20 mouse cellular contexts compared by ENCODE assay signal in the genomic region with DNA sequence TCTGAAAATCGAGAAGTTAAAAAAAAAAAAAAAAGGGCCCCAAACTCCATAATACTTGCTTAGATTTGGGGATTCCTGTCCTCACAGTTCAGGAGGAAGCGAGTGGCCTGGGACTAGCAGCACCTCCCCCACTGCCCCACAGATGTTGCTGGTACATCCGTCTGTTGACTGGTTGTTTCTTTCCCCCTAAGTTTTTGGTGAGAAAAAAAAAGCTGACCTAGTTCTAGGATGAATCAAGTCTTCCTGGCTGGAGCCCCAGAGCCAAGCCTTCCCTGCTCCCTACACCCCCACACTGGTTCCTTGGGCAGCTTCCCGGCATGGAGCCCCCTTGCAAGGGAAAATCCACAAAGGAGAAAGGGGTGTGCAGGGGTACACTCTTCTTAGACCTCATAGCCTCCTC. TPM values are rescaled to one million over a fixed set of nuclear protein-coding genes. Genes with fewer than 3 reads are reported as not detected.
DNase-seq lines count a peak whose midpoint lies in the region; ATAC-seq lines count a peak whose summit lies in the region.
"Had no signal": no experiment of that assay in that cellular context is flagged by ENCODE, and none has a peak within 500 bp of the region (broad histone marks: within the 10 kb centered on the region; RNA-seq: fewer than 3 reads in every experiment).

No protein-coding gene starts in this region.

- no peaks in the 10 kb centered on the region for H3K9me3 ChIP-seq in midbrain, embryonic 11.5 days (ENCODE audit: control insufficient read depth, low read length)
- no peaks in the 10 kb centered on the region for H3K9me3 ChIP-seq in midbrain, embryonic 14.5 days (ENCODE audit: control insufficient read depth, low read length)
- H3K9me3 ChIP-seq: heart, embryonic 13.5 days; hindbrain, embryonic 13.5 days; intestine, embryonic 15.5 days; midbrain, embryonic 12.5 days had no signal

- no peak overlapping the region for H3K9ac ChIP-seq in midbrain, embryonic 11.5 days (ENCODE audit: low read length)
- no peak overlapping the region for H3K9ac ChIP-seq in midbrain, embryonic 14.5 days (replicated peaks; ENCODE audit: low read length)
- H3K9ac ChIP-seq: heart, embryonic 13.5 days; hindbrain, embryonic 13.5 days; intestine, embryonic 15.5 days; liver, postnatal 0 days; midbrain, embryonic 12.5 days had no signal

- DNase-seq in frontal cortex, postnatal 10 days (ENCODE audit: low spot score in 2 of 2): no peak
- peak; percentile 70 for DNase-seq in midbrain, embryonic 11.5 days (ENCODE audit: low spot score, missing footprints)
- DNase-seq in midbrain, embryonic 14.5 days: no peak
- DNase-seq in fibroblast of lung, adult 2 months (ENCODE audit: low read depth): peak; percentile 67
- peak; percentile 40 for DNase-seq in skeletal muscle tissue, adult 2 months (ENCODE audit: low read depth, low spot score)
- DNase-seq in natural killer cell, adult 2 months (ENCODE audit: low spot score in 2 of 2): no peak
- DNase-seq: B cell, adult 2 months; cerebellum, postnatal 36 days; liver, postnatal 0 days; lung, postnatal 4 days; thymus, adult 18-20 months had no signal

- no peaks in the 10 kb centered on the region; the same call in 1 of the 2 replicates for H3K27me3 ChIP-seq in midbrain, embryonic 11.5 days (ENCODE audit: control insufficient read depth, insufficient read depth, low read length)
- H3K27me3 ChIP-seq in midbrain, embryonic 14.5 days (ENCODE audit: control insufficient read depth, insufficient read depth, low read length): 0 out of 2 replicates have a peak, but pooled peaks cover 4% of the 10 kb centered on the region

- WGBS in midbrain, embryonic 11.5 days: 55% methylated on average over 4 of the region's 4 CpGs
- WGBS in midbrain, embryonic 14.5 days: 58% methylated on average over 4 of the region's 4 CpGs

- no peaks in the 10 kb centered on the region for H3K36me3 ChIP-seq in midbrain, embryonic 11.5 days (ENCODE audit: control insufficient read depth, insufficient read depth, low read length)
- no peaks in the 10 kb centered on the region for H3K36me3 ChIP-seq in midbrain, embryonic 14.5 days (ENCODE audit: control insufficient read depth, insufficient read depth, low read length)
- H3K36me3 ChIP-seq: heart, embryonic 13.5 days; hindbrain, embryonic 13.5 days; intestine, embryonic 15.5 days; midbrain, embryonic 12.5 days had no signal

- peak; percentile 54; the same call in 1 of the 2 replicates for ATAC-seq in frontal cortex, adult (ENCODE audit: low TSS enrichment)
- no peak for ATAC-seq in midbrain, embryonic 11.5 days (ENCODE audit: low FRiP score)
- ATAC-seq in midbrain, embryonic 14.5 days (ENCODE audit: low FRiP score, low TSS enrichment): no peak
- ATAC-seq: intestine, embryonic 15.5 days; liver, postnatal 0 days had no signal

- H3K27ac ChIP-seq in midbrain, embryonic 11.5 days (ENCODE audit: low read depth, low read length): no peak overlapping the region
- H3K27ac ChIP-seq in midbrain, embryonic 14.5 days (replicated peaks; ENCODE audit: low read depth, low read length): no peak overlapping the region
- H3K27ac ChIP-seq: heart, embryonic 13.5 days; hindbrain, embryonic 13.5 days; intestine, embryonic 15.5 days; kidney, postnatal 0 days; layer of hippocampus, adult 2 months; midbrain, embryonic 12.5 days had no signal

- peaks cover 8% of the 10 kb centered on the region for H3K4me1 ChIP-seq in midbrain, embryonic 11.5 days (ENCODE audit: control insufficient read depth, insufficient read depth, low read length)
- peaks cover 6% of the 10 kb centered on the region; the same call in 1 of the 2 replicates for H3K4me1 ChIP-seq in midbrain, embryonic 14.5 days (ENCODE audit: control insufficient read depth, insufficient read depth, low read length)

- H3K4me3 ChIP-seq in midbrain, embryonic 11.5 days (ENCODE audit: low read depth, low read length): no peak overlapping the region
- H3K4me3 ChIP-seq in midbrain, embryonic 14.5 days (replicated peaks; ENCODE audit: low read depth, low read length): no peak overlapping the region
- H3K4me3 ChIP-seq: heart, embryonic 13.5 days; hindbrain, embryonic 13.5 days; intestine, embryonic 15.5 days; layer of hippocampus, adult 2 months; midbrain, embryonic 12.5 days had no signal

- H3K4me2 ChIP-seq in midbrain, embryonic 11.5 days: no peak overlapping the region
- H3K4me2 ChIP-seq in midbrain, embryonic 14.5 days (ENCODE audit: low read length): no peak overlapping the region
- H3K4me2 ChIP-seq: heart, embryonic 13.5 days; hindbrain, embryonic 13.5 days; intestine, embryonic 15.5 days; midbrain, embryonic 12.5 days had no signal

RNA-seq across cellular contexts. Expression of gene Col5a3, which starts 4.6 kb away (rescaled TPM):
- 0.38 and 0.43 TPM in 2 replicates for polyA plus RNA-seq in midbrain, embryonic 11.5 days (2014; fragmentation: Nextera tagmentation; extraction: Ambion mirVana)
- polyA plus RNA-seq in midbrain, embryonic 14.5 days (2014; fragmentation: Nextera tagmentation; extraction: Ambion mirVana): 0.45 and 0.66 TPM in 2 replicates

RNA-seq across cellular contexts. Expression of gene Rdh8, which starts 8.0 kb away (rescaled TPM):
- polyA plus RNA-seq in midbrain, embryonic 11.5 days (2014; fragmentation: Nextera tagmentation; extraction: Ambion mirVana): not detected in 2 replicates
- polyA plus RNA-seq in midbrain, embryonic 14.5 days (2014; fragmentation: Nextera tagmentation; extraction: Ambion mirVana): not detected in 2 replicates
- polyA plus RNA-seq: embryonic facial prominence, embryonic 11.5 days; heart, embryonic 13.5 days; hindbrain, embryonic 13.5 days; intestine, embryonic 15.5 days; kidney, postnatal 0 days; limb, embryonic 14.5 days; liver, postnatal 0 days; midbrain, embryonic 12.5 days had no signal

RNA-seq across cellular contexts. Expression of gene A230050P20Rik, which starts 58.2 kb away (rescaled TPM):
- polyA plus RNA-seq in midbrain, embryonic 11.5 days (2014; fragmentation: Nextera tagmentation; extraction: Ambion mirVana): 0.45 and 0.66 TPM in 2 replicates
- 1.3 and 1.9 TPM in 2 replicates for polyA plus RNA-seq in midbrain, embryonic 14.5 days (2014; fragmentation: Nextera tagmentation; extraction: Ambion mirVana)

Comparison
In these comparisons a context has a peak if more than half of its experiments do, and no peak if none do; other contexts are left out.
1. DNase-seq: peak in midbrain, embryonic 11.5 days (single experiment), fibroblast of lung, adult 2 months (single experiment) and skeletal muscle tissue, adult 2 months (single experiment); none in frontal cortex, postnatal 10 days (0 of 2), midbrain, embryonic 14.5 days (single experiment) and natural killer cell, adult 2 months (0 of 2).